Mouse (Mus musculus) forebrain, embryonic 11.5 days (tissue): ENCODE results near the gene Gm9837. TPM values are rescaled to one million over a fixed set of nuclear protein-coding genes. Genes with fewer than 3 reads are reported as not detected.

Experiments used
- ATAC-seq: fragments of 200-750 bp; cut with Nextera tagmentation; replicated peaks from 2 replicates; pipeline ENCODE4 v1.8.0; 2017; ENCODE audit warnings: moderate TSS enrichment; ENCODE audit not compliant: low FRiP score
- DNase-seq: peaks from one replicate; pipeline ENCODE4 v3.0.0-alpha.2; 2017; ENCODE audit warnings: low spot score
- H3K27ac ChIP-seq: fragments of 300-500 bp; sonication (generic); 2 replicates; pipeline ENCODE4 v1.5.1; 2014; ENCODE audit warnings: low read depth, low read length
- H3K27me3 ChIP-seq: fragments of 300-500 bp; sonication (generic); 2 replicates; pipeline ENCODE4 v1.6.1; 2014; ENCODE audit warnings: mild to moderate bottlenecking, low read length, mixed read lengths; ENCODE audit not compliant: control insufficient read depth, insufficient read depth
- H3K36me3 ChIP-seq: fragments of 300-500 bp; sonication (generic); 2 replicates; pipeline ENCODE4 v1.6.1; 2014; ENCODE audit warnings: mild to moderate bottlenecking, low read length, moderate library complexity, mixed read lengths; ENCODE audit not compliant: control insufficient read depth, insufficient read depth
- H3K4me1 ChIP-seq: fragments of 300-500 bp; sonication (generic); replicated peaks from 2 replicates; pipeline ENCODE4 v1.6.1; 2014; ENCODE audit warnings: low read length, mixed read lengths; ENCODE audit not compliant: control insufficient read depth, insufficient read depth
- H3K4me2 ChIP-seq: fragments of 300-500 bp; sonication (generic); 2 replicates; pipeline ENCODE4 v1.6.1; 2014; ENCODE audit warnings: low read depth, mild to moderate bottlenecking, low read length, moderate library complexity, mixed read lengths; ENCODE audit not compliant: severe bottlenecking
- H3K4me3 ChIP-seq: fragments of 300-500 bp; sonication (generic); 2 replicates; pipeline ENCODE4 v1.5.1; 2014; ENCODE audit warnings: low read depth, low read length
- H3K9ac ChIP-seq: fragments of 300-500 bp; sonication (generic); 2 replicates; pipeline ENCODE4 v1.6.1; 2014; ENCODE audit warnings: low read length
- H3K9me3 ChIP-seq: fragments of 300-500 bp; sonication (generic); 2 replicates; pipeline ENCODE4 v1.6.1; 2016; ENCODE audit warnings: low read length, mixed read lengths; ENCODE audit not compliant: control insufficient read depth
- WGBS: fragments of 180-500 bp; shearing (Covaris S2); extraction: QIAGEN DNeasy Blood & Tissue Kit; methylation state at CpG from one replicate; pipeline ENCODE4 v1.1.7; 2014; 5-methylcytosine and 5-hydroxymethylcytosine counted together
- polyA plus RNA-seq: library from polyadenylated mRNA; unstranded; fragments of >200 nt; fragmentation: Nextera tagmentation; extraction: Ambion mirVana; gene quantifications from 2 replicates; pipeline ENCODE4 v1.2.1, GENCODE M21; 2014

Gene Gm9837
- polyA plus RNA-seq, 1 experiment from 2014 or later, result not detected

GRCm38 (mm10) chr11:53493243-53493955, 23.1 kb upstream of the Gm9837 start:
- DNase-seq (peak; percentile 62), ATAC-seq (peak; percentile 59)
- Histone ChIP-seq H3K27me3 (no peaks in the 10 kb centered on the region), H3K36me3 (no peaks in the 10 kb centered on the region), H3K27ac (no peak overlapping the region), H3K4me3 (no peak overlapping the region), H3K9me3 (no peaks in the 10 kb centered on the region), H3K4me2 (no peak overlapping the region), H3K9ac (no peak overlapping the region), H3K4me1 (peaks cover 10% of the 10 kb centered on the region; the same call in 1 of the 2 replicates)
- 13% methylated on average over 3 of the region's 3 CpGs for WGBS

GRCm38 (mm10) chr11:53491954-53492401, 21.7 kb upstream of the Gm9837 start:
- Histone ChIP-seq H3K4me2 (0 out of 2 replicates have a peak overlapping the region, but pooled peaks have one; percentile 1), H3K27ac (peak overlapping the region; percentile 65), H3K36me3 (no peaks in the 10 kb centered on the region), H3K27me3 (peaks cover 3% of the 10 kb centered on the region), H3K9me3 (no peaks in the 10 kb centered on the region), H3K4me1 (peaks cover 14% of the 10 kb centered on the region; the same call in 1 of the 2 replicates), H3K9ac (no peak overlapping the region), H3K4me3 (no peak overlapping the region)
- ATAC-seq (peak; percentile 67), DNase-seq (peak; percentile 78)
- 2% methylated on average over 8 of the region's 8 CpGs for whole genome bisulfite sequencing

GRCm38 (mm10) chr11:53489421-53489820, 19.1 kb upstream of the Gm9837 start:
- ATAC-seq (no peak), DNase-seq (no peak)

GRCm38 (mm10) chr11:53489007-53489406, 18.7 kb upstream of the Gm9837 start:
- WGBS, result 89% methylated on average over 5 of the region's 5 CpGs
- no peak for DNase-seq
- peaks cover 5% of the 10 kb centered on the region for H3K27me3 ChIP-seq
- no peak for ATAC-seq
- no peak overlapping the region for H3K27ac ChIP-seq
- no peak overlapping the region for H3K9ac ChIP-seq
- H3K36me3 ChIP-seq, result no peaks in the 10 kb centered on the region
- no peak overlapping the region for H3K4me3 ChIP-seq
- H3K9me3 ChIP-seq, result no peaks in the 10 kb centered on the region
- no peak overlapping the region for H3K4me2 ChIP-seq
- H3K4me1 ChIP-seq, result peaks cover 12% of the 10 kb centered on the region; the same call in 1 of the 2 replicates

More at GRCm38 (mm10) chr11:53489421-53489820, 19.1 kb upstream of the Gm9837 start:
- WGBS, result 53% methylated on average over 9 of the region's 9 CpGs
- no peak overlapping the region for H3K27ac ChIP-seq
- H3K9me3 ChIP-seq, result no peaks in the 10 kb centered on the region
- peaks cover 5% of the 10 kb centered on the region for H3K27me3 ChIP-seq
- H3K4me2 ChIP-seq, result no peak overlapping the region
- no peaks in the 10 kb centered on the region for H3K36me3 ChIP-seq
- H3K4me3 ChIP-seq, result no peak overlapping the region
- no peak overlapping the region for H3K9ac ChIP-seq
- H3K4me1 ChIP-seq, result peaks cover 13% of the 10 kb centered on the region; the same call in 1 of the 2 replicates

- peak overlapping the region; percentile 37 for H3K9ac ChIP-seq
- 13% methylated on average over 27 of the region's 27 CpGs for WGBS
- H3K36me3 ChIP-seq, result no peaks in the 10 kb centered on the region
- peak; percentile 61 for DNase-seq
- no peaks in the 10 kb centered on the region for H3K9me3 ChIP-seq
- H3K4me1 ChIP-seq, result peaks cover 5% of the 10 kb centered on the region; the same call in 1 of the 2 replicates
- H3K4me3 ChIP-seq, result no peak overlapping the region
- peaks cover 5% of the 10 kb centered on the region for H3K27me3 ChIP-seq
- H3K27ac ChIP-seq, result no peak overlapping the region
- H3K4me2 ChIP-seq, result peak overlapping the region; percentile 35; the same call in 1 of the 2 replicates
- no peak for ATAC-seq
Measured at GRCm38 (mm10) chr11:53486822-53487594, 16.7 kb upstream of the Gm9837 start.

GRCm38 (mm10) chr11:53486351-53486750, 16.1 kb upstream of the Gm9837 start:
- no peak for ATAC-seq
- no peak overlapping the region for H3K4me2 ChIP-seq
- H3K27me3 ChIP-seq, result peaks cover 6% of the 10 kb centered on the region
- peaks cover 5% of the 10 kb centered on the region; the same call in 1 of the 2 replicates for H3K4me1 ChIP-seq
- DNase-seq, result no peak
- H3K27ac ChIP-seq, result no peak overlapping the region
- no peaks in the 10 kb centered on the region for H3K9me3 ChIP-seq
- no peak overlapping the region for H3K4me3 ChIP-seq
- 75% methylated on average over 3 of the region's 3 CpGs for WGBS
- no peaks in the 10 kb centered on the region for H3K36me3 ChIP-seq
- no peak overlapping the region for H3K9ac ChIP-seq

- no peak for ATAC-seq
- H3K4me1 ChIP-seq, result peaks cover 5% of the 10 kb centered on the region; the same call in 1 of the 2 replicates
- H3K9me3 ChIP-seq, result no peaks in the 10 kb centered on the region
- H3K4me3 ChIP-seq, result no peak overlapping the region
- H3K27ac ChIP-seq, result no peak overlapping the region
- 53% methylated on average over 3 of the region's 3 CpGs for WGBS
- H3K27me3 ChIP-seq, result peaks cover 11% of the 10 kb centered on the region
- H3K36me3 ChIP-seq, result no peaks in the 10 kb centered on the region
- H3K4me2 ChIP-seq, result no peak overlapping the region
- H3K9ac ChIP-seq, result no peak overlapping the region
- no peak for DNase-seq
Measured at GRCm38 (mm10) chr11:53485719-53486118, 15.4 kb upstream of the Gm9837 start.

- ATAC-seq, result no peak
- WGBS, result 78% methylated on average over 9 of the region's 9 CpGs
- no peak for DNase-seq
- H3K4me3 ChIP-seq, result no peak overlapping the region
- H3K36me3 ChIP-seq, result no peaks in the 10 kb centered on the region
- H3K4me2 ChIP-seq, result no peak overlapping the region
- peaks cover 5% of the 10 kb centered on the region; the same call in 1 of the 2 replicates for H3K9me3 ChIP-seq
- peaks cover 20% of the 10 kb centered on the region for H3K4me1 ChIP-seq
- no peak overlapping the region for H3K27ac ChIP-seq
- no peak overlapping the region for H3K9ac ChIP-seq
- peaks cover 35% of the 10 kb centered on the region for H3K27me3 ChIP-seq
Measured at GRCm38 (mm10) chr11:53483159-53483891, 13.0 kb upstream of the Gm9837 start.
